Mouse (Mus musculus) heart, postnatal 4 days (tissue): ENCODE results near the gene Olfr247. TPM values are rescaled to one million over a fixed set of nuclear protein-coding genes. Genes with fewer than 3 reads are reported as not detected.
"Not testable (repeated sequence)": the region's sequence is repeated elsewhere in the genome, so short reads cannot be mapped to it uniquely, and the experiment has no call there.

ENCODE experiments used
- DNase-seq: peaks from one replicate; pipeline ENCODE4 v3.0.0; 2021
- total RNA-seq, 2 experiments: library from RNA; stranded (reverse); gene quantifications; 2 replicates each; pipeline ENCODE4 v1.2.3; 2021

Gene Olfr247
- not detected for total RNA-seq

GRCm38 (mm10) chr10:129976040-129976439 is at the start of gene Olfr247:
Gene Olfr247, minus strand, starts transcription at chr10:129976140.
- DNase-seq = not testable (repeated sequence)

- DNase-seq = no peak
Observed at GRCm38 (mm10) chr10:130012321-130012720, 36.4 kb upstream of the Olfr247 start, which contains the start of gene Olfr820. Gene Olfr820, plus strand, starts transcription at chr10:130012621.

GRCm38 (mm10) chr10:130005366-130005765 is 29.4 kb upstream of the Olfr247 start:
- DNase-seq = not testable (repeated sequence)

- not testable (repeated sequence) for DNase-seq
Observed at GRCm38 (mm10) chr10:130004104-130004503, 28.2 kb upstream of the Olfr247 start.

- DNase-seq = not testable (repeated sequence)
Observed at GRCm38 (mm10) chr10:129984962-129985361, 9.0 kb upstream of the Olfr247 start, which contains the start of gene Gm10310. Gene Gm10310, minus strand, starts transcription at chr10:129985062.

GRCm38 (mm10) chr10:129981867-129982266 is 5.9 kb upstream of the Olfr247 start:
- DNase-seq = not testable (repeated sequence)

- DNase-seq = not testable (repeated sequence)
Observed at GRCm38 (mm10) chr10:129972994-129973393, 2.9 kb downstream of the Olfr247 start.

GRCm38 (mm10) chr10:129967166-129967565 is 8.8 kb downstream of the Olfr247 start, which contains the start of gene Olfr819:
Gene Olfr819, minus strand, starts transcription at chr10:129967266.
- not testable (repeated sequence) for DNase-seq

GRCm38 (mm10) chr10:129966232-129966631 is 9.7 kb downstream of the Olfr247 start:
- DNase-seq = not testable (repeated sequence)

- no peak for DNase-seq
Observed at GRCm38 (mm10) chr10:129949000-129949399, 26.9 kb downstream of the Olfr247 start, which contains the start of gene Olfr818. Gene Olfr818, minus strand, starts transcription at chr10:129949100.

Other genes with a start within 250 kb of the Olfr247 start
- not detected for gene Olfr805, start 246.8 kb downstream of the Olfr247 start, total RNA-seq
- not detected for gene Olfr806, start 234.2 kb downstream of the Olfr247 start, total RNA-seq
- not detected for gene Olfr807, start 218.3 kb downstream of the Olfr247 start, total RNA-seq
- not detected for gene Olfr808, start 210.7 kb downstream of the Olfr247 start, total RNA-seq
- gene Olfr809, start 201.5 kb downstream of the Olfr247 start, total RNA-seq = not detected
- not detected for gene Olfr810, start 181.2 kb downstream of the Olfr247 start, total RNA-seq
- not detected for gene Olfr811, start 171.7 kb downstream of the Olfr247 start, total RNA-seq
- not detected for gene Olfr812, start 130.0 kb downstream of the Olfr247 start, total RNA-seq
- not detected for gene Olfr813, start 120.8 kb downstream of the Olfr247 start, total RNA-seq
- gene Olfr814, start 96.3 kb downstream of the Olfr247 start, total RNA-seq = not detected
- gene Olfr815, start 70.3 kb downstream of the Olfr247 start, total RNA-seq = not detected
- gene Olfr816, start 60.5 kb downstream of the Olfr247 start, total RNA-seq = not detected
- not detected for gene Olfr818, start 27.0 kb downstream of the Olfr247 start, total RNA-seq
- not detected for gene Olfr819, start 8.9 kb downstream of the Olfr247 start, total RNA-seq
- gene Gm10310, start 8.9 kb upstream of the Olfr247 start, total RNA-seq = not detected
- gene Olfr820, start 36.5 kb upstream of the Olfr247 start, total RNA-seq = not detected
- not detected for gene Olfr821, start 54.2 kb upstream of the Olfr247 start, total RNA-seq
- gene Olfr822, start 95.1 kb upstream of the Olfr247 start, total RNA-seq = not detected
- not detected for gene Olfr823, start 139.2 kb upstream of the Olfr247 start, total RNA-seq
- gene Olfr824, start 153.9 kb upstream of the Olfr247 start, total RNA-seq = not detected
- not detected for gene Olfr825, start 190.6 kb upstream of the Olfr247 start, total RNA-seq
- not detected for gene Olfr826, start 208.0 kb upstream of the Olfr247 start, total RNA-seq
- gene Olfr827, start 238.3 kb upstream of the Olfr247 start, total RNA-seq = not detected